In genomic region chr4:150869276-150870197, GRCm38 (mm10) we compare ENCODE assay signal across 12 mouse cellular contexts. TPM values are rescaled to one million over a fixed set of nuclear protein-coding genes. Genes with fewer than 3 reads are reported as not detected.
DNase-seq lines count a peak whose midpoint lies in the region; ATAC-seq and TF ChIP-seq lines count a peak whose summit lies in the region.
"Had no signal": no experiment of that assay in that cellular context is flagged by ENCODE, and none has a peak within 500 bp of the region (broad histone marks: within the 10 kb centered on the region; RNA-seq: fewer than 3 reads in every experiment).

No protein-coding gene starts in this region.

- no peak for TF ChIP-seq CTCF in lung, embryonic 14.5 days (IDR thresholded peaks at IDR 0.05; ENCODE audit: low read depth)
- TF ChIP-seq CTCF in hindbrain, postnatal 0 days (IDR thresholded peaks at IDR 0.05; ENCODE audit: low read depth): no peak

- ATAC-seq in heart, embryonic 11.5 days (replicated peaks; ENCODE audit: insufficient number of reproducible peaks, low FRiP score, low TSS enrichment): no peak
- no peak for ATAC-seq in heart, embryonic 12.5 days (ENCODE audit: insufficient number of reproducible peaks, low FRiP score)
- no peak for ATAC-seq in lung, embryonic 14.5 days (ENCODE audit: insufficient read depth)
- no peak for ATAC-seq in forebrain, embryonic 16.5 days
- ATAC-seq in hindbrain, postnatal 0 days: no peak
- ATAC-seq: CD4-positive, CD25-positive, alpha-beta regulatory T cell, adult 4 months; midbrain, embryonic 15.5 days had no signal

- H3K4me3 ChIP-seq in heart, embryonic 11.5 days (ENCODE audit: low read depth, low read length): no peak overlapping the region
- H3K4me3 ChIP-seq in heart, embryonic 12.5 days: no peak overlapping the region
- H3K4me3 ChIP-seq in lung, embryonic 14.5 days (ENCODE audit: low read depth, low read length): no peak overlapping the region
- no peak overlapping the region for H3K4me3 ChIP-seq in forebrain, embryonic 16.5 days (replicated peaks; ENCODE audit: low read length)
- no peak overlapping the region for H3K4me3 ChIP-seq in hindbrain, postnatal 0 days (ENCODE audit: low read length)
- H3K4me3 ChIP-seq: hindbrain, embryonic 15.5 days; midbrain, embryonic 15.5 days had no signal

- H3K27ac ChIP-seq in heart, embryonic 11.5 days (ENCODE audit: low read depth, low read length): peak overlapping the region; percentile 35
- H3K27ac ChIP-seq in heart, embryonic 12.5 days (ENCODE audit: poor library complexity, severe bottlenecking): no peak overlapping the region
- peak overlapping the region; percentile 38; the same call in 1 of the 2 replicates for H3K27ac ChIP-seq in lung, embryonic 14.5 days (ENCODE audit: low read depth)
- no peak overlapping the region for H3K27ac ChIP-seq in forebrain, embryonic 16.5 days (ENCODE audit: low read length)
- no peak overlapping the region for H3K27ac ChIP-seq in hindbrain, postnatal 0 days
- H3K27ac ChIP-seq: hindbrain, embryonic 15.5 days; midbrain, embryonic 15.5 days had no signal

- peaks cover 12% of the 10 kb centered on the region for H3K36me3 ChIP-seq in heart, embryonic 11.5 days (ENCODE audit: control insufficient read depth, insufficient read depth, low read length)
- peaks cover 24% of the 10 kb centered on the region for H3K36me3 ChIP-seq in heart, embryonic 12.5 days
- H3K36me3 ChIP-seq in lung, embryonic 14.5 days (ENCODE audit: insufficient read depth): peaks cover 36% of the 10 kb centered on the region
- H3K36me3 ChIP-seq in forebrain, embryonic 16.5 days (ENCODE audit: control insufficient read depth, insufficient read depth): peaks cover 6% of the 10 kb centered on the region
- peaks cover 25% of the 10 kb centered on the region for H3K36me3 ChIP-seq in hindbrain, postnatal 0 days (ENCODE audit: insufficient read depth, low read length)

- H3K4me1 ChIP-seq in heart, embryonic 11.5 days (ENCODE audit: control insufficient read depth, insufficient read depth, low read length): peaks cover 29% of the 10 kb centered on the region
- H3K4me1 ChIP-seq in heart, embryonic 12.5 days (replicated peaks): peaks cover 38% of the 10 kb centered on the region
- peaks cover 21% of the 10 kb centered on the region for H3K4me1 ChIP-seq in lung, embryonic 14.5 days (ENCODE audit: insufficient read depth)
- H3K4me1 ChIP-seq in forebrain, embryonic 16.5 days (replicated peaks; ENCODE audit: control insufficient read depth, insufficient read depth, low read length): peaks cover 10% of the 10 kb centered on the region
- H3K4me1 ChIP-seq in hindbrain, postnatal 0 days (ENCODE audit: insufficient read depth, low read length): peaks cover 8% of the 10 kb centered on the region; the same call in 1 of the 2 replicates

- no peaks in the 10 kb centered on the region for H3K9me3 ChIP-seq in heart, embryonic 11.5 days (replicated peaks; ENCODE audit: control insufficient read depth, low read length)
- H3K9me3 ChIP-seq in heart, embryonic 12.5 days (replicated peaks): no peaks in the 10 kb centered on the region
- H3K9me3 ChIP-seq in lung, embryonic 14.5 days (ENCODE audit: low read depth, low read length): no peaks in the 10 kb centered on the region
- H3K9me3 ChIP-seq in forebrain, embryonic 16.5 days (ENCODE audit: control insufficient read depth, low read length): no peaks in the 10 kb centered on the region
- H3K9me3 ChIP-seq in hindbrain, postnatal 0 days (ENCODE audit: low read length): no peaks in the 10 kb centered on the region
- H3K9me3 ChIP-seq: hindbrain, embryonic 15.5 days; midbrain, embryonic 15.5 days had no signal

- WGBS in heart, embryonic 11.5 days (ENCODE audit: insufficient replicate concordance): 52% methylated on average over 17 of the region's 17 CpGs
- WGBS in heart, embryonic 12.5 days: 43% methylated on average over 17 of the region's 17 CpGs
- 49% methylated on average over 17 of the region's 17 CpGs for WGBS in lung, embryonic 14.5 days
- 82% methylated on average over 17 of the region's 17 CpGs for WGBS in forebrain, embryonic 16.5 days
- WGBS in hindbrain, postnatal 0 days: 76% methylated on average over 17 of the region's 17 CpGs

- 0 out of 2 replicates have a peak overlapping the region, but pooled peaks have one; percentile 16 for H3K9ac ChIP-seq in heart, embryonic 11.5 days (ENCODE audit: low read depth, low read length)
- no peak overlapping the region for H3K9ac ChIP-seq in heart, embryonic 12.5 days
- no peak overlapping the region for H3K9ac ChIP-seq in lung, embryonic 14.5 days
- H3K9ac ChIP-seq in forebrain, embryonic 16.5 days (replicated peaks; ENCODE audit: low read depth, low read length): no peak overlapping the region
- H3K9ac ChIP-seq in hindbrain, postnatal 0 days (replicated peaks; ENCODE audit: low read length): no peak overlapping the region
- H3K9ac ChIP-seq: hindbrain, embryonic 15.5 days; midbrain, embryonic 15.5 days had no signal

- peak; percentile 48 for DNase-seq in lung, embryonic 14.5 days
- DNase-seq in lung, postnatal 4 days: no peak
- peak; percentile 48 to 79 for DNase-seq in kidney, postnatal 25 days
- peak; percentile 73 for DNase-seq in testis, postnatal 10 days (ENCODE audit: low spot score)
- no peak for DNase-seq in hindbrain, postnatal 0 days (ENCODE audit: low spot score)
- DNase-seq: cerebellum, adult 9-10 months had no signal

- H3K27me3 ChIP-seq in heart, embryonic 11.5 days (ENCODE audit: control insufficient read depth, insufficient read depth, low read length): no peaks in the 10 kb centered on the region
- H3K27me3 ChIP-seq in heart, embryonic 12.5 days (replicated peaks): no peaks in the 10 kb centered on the region
- no peaks in the 10 kb centered on the region for H3K27me3 ChIP-seq in lung, embryonic 14.5 days (ENCODE audit: insufficient read depth, low read length)
- H3K27me3 ChIP-seq in forebrain, embryonic 16.5 days (replicated peaks; ENCODE audit: control insufficient read depth, insufficient read depth, low read length): no peaks in the 10 kb centered on the region
- H3K27me3 ChIP-seq in hindbrain, postnatal 0 days (ENCODE audit: insufficient read depth, low read length): no peaks in the 10 kb centered on the region
- H3K27me3 ChIP-seq: hindbrain, embryonic 15.5 days; midbrain, embryonic 15.5 days had no signal

- no peak overlapping the region for H3K4me2 ChIP-seq in heart, embryonic 11.5 days
- no peak overlapping the region for H3K4me2 ChIP-seq in heart, embryonic 12.5 days
- H3K4me2 ChIP-seq in lung, embryonic 14.5 days: no peak overlapping the region
- no peak overlapping the region for H3K4me2 ChIP-seq in forebrain, embryonic 16.5 days (ENCODE audit: low read length)
- no peak overlapping the region for H3K4me2 ChIP-seq in hindbrain, postnatal 0 days (ENCODE audit: low read depth, low read length)
- H3K4me2 ChIP-seq: hindbrain, embryonic 15.5 days; midbrain, embryonic 15.5 days had no signal

RNA-seq across cellular contexts. Expression of gene Errfi1, which starts 15.8 kb away (rescaled TPM):
- 17.0 and 20.7 TPM in 2 replicates for polyA plus RNA-seq in heart, embryonic 11.5 days (2014; fragmentation: Nextera tagmentation; extraction: Ambion mirVana)
- polyA plus RNA-seq in heart, embryonic 12.5 days (2016; fragmentation: Nextera tagmentation; extraction: Ambion mirVana): 14.0 and 16.5 TPM in 2 replicates
- 41.5 and 48.3 TPM in 2 replicates for polyA plus RNA-seq in lung, embryonic 14.5 days (2014; fragmentation: Nextera tagmentation; extraction: Ambion mirVana)
- polyA plus RNA-seq in forebrain, embryonic 16.5 days (2015; fragmentation: Nextera tagmentation; extraction: Ambion mirVana): 16.3 and 16.6 TPM in 2 replicates
- total RNA-seq in hindbrain, postnatal 0 days (2014; rRNA removed): 32.4 and 38.8 TPM in 2 replicates
- polyA plus RNA-seq in hindbrain, postnatal 0 days (2015; fragmentation: Nextera tagmentation; extraction: Ambion mirVana): 22.2 and 23.2 TPM in 2 replicates

RNA-seq across cellular contexts. Expression of gene Park7, which starts 44.7 kb away (rescaled TPM):
- 360 and 371 TPM in 2 replicates for polyA plus RNA-seq in heart, embryonic 11.5 days (2014; fragmentation: Nextera tagmentation; extraction: Ambion mirVana)
- polyA plus RNA-seq in heart, embryonic 12.5 days (2016; fragmentation: Nextera tagmentation; extraction: Ambion mirVana): 306 and 308 TPM in 2 replicates
- polyA plus RNA-seq in lung, embryonic 14.5 days (2014; fragmentation: Nextera tagmentation; extraction: Ambion mirVana): 477 and 500 TPM in 2 replicates
- 357 and 370 TPM in 2 replicates for polyA plus RNA-seq in forebrain, embryonic 16.5 days (2015; fragmentation: Nextera tagmentation; extraction: Ambion mirVana)
- 126 and 135 TPM in 2 replicates for total RNA-seq in hindbrain, postnatal 0 days (2014; rRNA removed)
- polyA plus RNA-seq in hindbrain, postnatal 0 days (2015; fragmentation: Nextera tagmentation; extraction: Ambion mirVana): 449 and 470 TPM in 2 replicates

RNA-seq across cellular contexts. Expression of gene Tnfrsf9, which starts 44.8 kb away (rescaled TPM):
- polyA plus RNA-seq in heart, embryonic 11.5 days (2014; fragmentation: Nextera tagmentation; extraction: Ambion mirVana): 0.11 and 0.29 TPM in 2 replicates
- polyA plus RNA-seq in heart, embryonic 12.5 days (2016; fragmentation: Nextera tagmentation; extraction: Ambion mirVana): 0.28 and 0.37 TPM in 2 replicates
- 0.12 TPM in 1 of 2 replicates, not detected in the other for polyA plus RNA-seq in lung, embryonic 14.5 days (2014; fragmentation: Nextera tagmentation; extraction: Ambion mirVana)
- 0.34 and 0.35 TPM in 2 replicates for polyA plus RNA-seq in forebrain, embryonic 16.5 days (2015; fragmentation: Nextera tagmentation; extraction: Ambion mirVana)
- 0.52 and 2.4 TPM in 2 replicates for total RNA-seq in hindbrain, postnatal 0 days (2014; rRNA removed)
- 0.09 and 0.34 TPM in 2 replicates for polyA plus RNA-seq in hindbrain, postnatal 0 days (2015; fragmentation: Nextera tagmentation; extraction: Ambion mirVana)

Comparison
In these comparisons a context has a peak if more than half of its experiments do, and no peak if none do; other contexts are left out.
1. H3K27ac ChIP-seq: peak in heart, embryonic 11.5 days (single experiment) and lung, embryonic 14.5 days (single experiment); none in heart, embryonic 12.5 days (single experiment), forebrain, embryonic 16.5 days (single experiment) and hindbrain, postnatal 0 days (single experiment).
2. DNase-seq: peak in lung, embryonic 14.5 days (single experiment), kidney, postnatal 25 days (2 of 2) and testis, postnatal 10 days (single experiment); none in lung, postnatal 4 days (0 of 2) and hindbrain, postnatal 0 days (single experiment).